In genomic region chr13:36731931-36732461, GRCm38 (mm10) we compare ENCODE assay signal across 8 mouse cellular contexts. TPM values are rescaled to one million over a fixed set of nuclear protein-coding genes. Genes with fewer than 3 reads are reported as not detected.
A peak's percentile ranks its signal among the peaks of the same experiment; 100 is the strongest.
DNase-seq lines count a peak whose midpoint lies in the region; ATAC-seq lines count a peak whose summit lies in the region.

No protein-coding gene starts in this region.

- peak overlapping the region; percentile 34 for H3K4me2 ChIP-seq in hindbrain, embryonic 11.5 days (replicated peaks; ENCODE audit: low read depth, low read length)
- H3K4me2 ChIP-seq in liver, embryonic 15.5 days, result peak overlapping the region; percentile 58
- peak overlapping the region; percentile 51 for H3K4me2 ChIP-seq in stomach, embryonic 15.5 days

- peak overlapping the region; percentile 87 for H3K27ac ChIP-seq in hindbrain, embryonic 11.5 days (ENCODE audit: low read depth, low read length)
- no peak overlapping the region for H3K27ac ChIP-seq in liver, embryonic 15.5 days (replicated peaks)
- H3K27ac ChIP-seq in stomach, embryonic 15.5 days, result no peak overlapping the region

- DNase-seq in frontal cortex, postnatal 25 days (ENCODE audit: low spot score in 2 of 2), result peak; percentile 11 to 29
- DNase-seq in thymus, postnatal 14 days, result peak; percentile 29
- no peak for DNase-seq in thymus, postnatal 10 days (ENCODE audit: low spot score in 2 of 2)
- peak; percentile 68 for DNase-seq in hindbrain, embryonic 11.5 days (ENCODE audit: low spot score)
- DNase-seq in gastrocnemius, postnatal 36 days, result no peak

- under 1% methylated on average over 23 of the region's 23 CpGs for WGBS in hindbrain, embryonic 11.5 days
- WGBS in liver, embryonic 15.5 days (ENCODE audit: insufficient replicate concordance), result under 1% methylated on average over 23 of the region's 23 CpGs
- under 1% methylated on average over 23 of the region's 23 CpGs for WGBS in stomach, embryonic 15.5 days

- no peaks in the 10 kb centered on the region for H3K36me3 ChIP-seq in hindbrain, embryonic 11.5 days (ENCODE audit: control insufficient read depth, insufficient read depth, low read length)
- no peaks in the 10 kb centered on the region for H3K36me3 ChIP-seq in liver, embryonic 15.5 days (replicated peaks)
- no peaks in the 10 kb centered on the region for H3K36me3 ChIP-seq in stomach, embryonic 15.5 days

- peaks cover 61% of the 10 kb centered on the region for H3K27me3 ChIP-seq in hindbrain, embryonic 11.5 days (ENCODE audit: control insufficient read depth, insufficient read depth, low read length)
- H3K27me3 ChIP-seq in liver, embryonic 15.5 days, result peaks cover 98% of the 10 kb centered on the region
- H3K27me3 ChIP-seq in stomach, embryonic 15.5 days (replicated peaks), result peaks cover 74% of the 10 kb centered on the region

- H3K9me3 ChIP-seq in hindbrain, embryonic 11.5 days (ENCODE audit: control insufficient read depth, low read length), result no peaks in the 10 kb centered on the region
- no peaks in the 10 kb centered on the region for H3K9me3 ChIP-seq in liver, embryonic 15.5 days (replicated peaks)
- H3K9me3 ChIP-seq in stomach, embryonic 15.5 days, result no peaks in the 10 kb centered on the region

- H3K4me3 ChIP-seq in hindbrain, embryonic 11.5 days (ENCODE audit: low read depth, low read length), result peak overlapping the region; percentile 41
- peak overlapping the region; percentile 48 for H3K4me3 ChIP-seq in liver, embryonic 15.5 days (replicated peaks)
- H3K4me3 ChIP-seq in stomach, embryonic 15.5 days (replicated peaks), result peak overlapping the region; percentile 26

- H3K4me1 ChIP-seq in hindbrain, embryonic 11.5 days (replicated peaks; ENCODE audit: control insufficient read depth, insufficient read depth, low read length), result 0 out of 2 replicates have a peak, but pooled peaks cover 2% of the 10 kb centered on the region
- peaks cover 18% of the 10 kb centered on the region for H3K4me1 ChIP-seq in liver, embryonic 15.5 days (replicated peaks)
- peaks cover 12% of the 10 kb centered on the region for H3K4me1 ChIP-seq in stomach, embryonic 15.5 days

- peak overlapping the region; percentile 61 for H3K9ac ChIP-seq in hindbrain, embryonic 11.5 days (ENCODE audit: low read depth, low read length)
- no peak overlapping the region for H3K9ac ChIP-seq in liver, embryonic 15.5 days
- no peak overlapping the region for H3K9ac ChIP-seq in stomach, embryonic 15.5 days

- intact Hi-C loops in gastrocnemius, postnatal 36 days (cut with DNase I), result no loop called here

- ATAC-seq in frontal cortex, adult (ENCODE audit: low TSS enrichment), result no peak
- ATAC-seq in hindbrain, embryonic 11.5 days (ENCODE audit: low FRiP score), result no peak
- ATAC-seq in liver, embryonic 15.5 days (ENCODE audit: insufficient read depth), result no peak
- ATAC-seq in stomach, embryonic 15.5 days (ENCODE audit: insufficient read depth, low FRiP score, low read depth), result no peak

RNA-seq across cellular contexts. Expression of gene Nrn1, which starts 2.9 kb away (rescaled TPM):
- 39.5 and 44.5 TPM in 2 replicates for polyA plus RNA-seq in hindbrain, embryonic 11.5 days (2014; fragmentation: Nextera tagmentation; extraction: Ambion mirVana)
- polyA plus RNA-seq in liver, embryonic 15.5 days (2015; fragmentation: Nextera tagmentation; extraction: Ambion mirVana), result 51.6 and 54.6 TPM in 2 replicates
- polyA plus RNA-seq in stomach, embryonic 15.5 days (2015; fragmentation: Nextera tagmentation; extraction: Ambion mirVana), result 10.8 and 11.0 TPM in 2 replicates
- 1 to 10 TPM in 1 of 2 experiments, under 1 TPM in 1; 0.89 to 1.1 TPM for total RNA-seq in gastrocnemius, postnatal 36 days (2021)

Comparison
In these comparisons a context has a peak if more than half of its experiments do, and no peak if none do; other contexts are left out.
1. DNase-seq: peak in frontal cortex, postnatal 25 days (2 of 2), thymus, postnatal 14 days (single experiment) and hindbrain, embryonic 11.5 days (single experiment); none in thymus, postnatal 10 days (0 of 2) and gastrocnemius, postnatal 36 days (0 of 2).
2. Peak in every context shown above with its lines, with median percentiles within 50 percentile points of each other: H3K4me2 ChIP-seq and H3K4me3 ChIP-seq.